ENCODE assay signal across 8 mouse cellular contexts in the genomic region with DNA sequence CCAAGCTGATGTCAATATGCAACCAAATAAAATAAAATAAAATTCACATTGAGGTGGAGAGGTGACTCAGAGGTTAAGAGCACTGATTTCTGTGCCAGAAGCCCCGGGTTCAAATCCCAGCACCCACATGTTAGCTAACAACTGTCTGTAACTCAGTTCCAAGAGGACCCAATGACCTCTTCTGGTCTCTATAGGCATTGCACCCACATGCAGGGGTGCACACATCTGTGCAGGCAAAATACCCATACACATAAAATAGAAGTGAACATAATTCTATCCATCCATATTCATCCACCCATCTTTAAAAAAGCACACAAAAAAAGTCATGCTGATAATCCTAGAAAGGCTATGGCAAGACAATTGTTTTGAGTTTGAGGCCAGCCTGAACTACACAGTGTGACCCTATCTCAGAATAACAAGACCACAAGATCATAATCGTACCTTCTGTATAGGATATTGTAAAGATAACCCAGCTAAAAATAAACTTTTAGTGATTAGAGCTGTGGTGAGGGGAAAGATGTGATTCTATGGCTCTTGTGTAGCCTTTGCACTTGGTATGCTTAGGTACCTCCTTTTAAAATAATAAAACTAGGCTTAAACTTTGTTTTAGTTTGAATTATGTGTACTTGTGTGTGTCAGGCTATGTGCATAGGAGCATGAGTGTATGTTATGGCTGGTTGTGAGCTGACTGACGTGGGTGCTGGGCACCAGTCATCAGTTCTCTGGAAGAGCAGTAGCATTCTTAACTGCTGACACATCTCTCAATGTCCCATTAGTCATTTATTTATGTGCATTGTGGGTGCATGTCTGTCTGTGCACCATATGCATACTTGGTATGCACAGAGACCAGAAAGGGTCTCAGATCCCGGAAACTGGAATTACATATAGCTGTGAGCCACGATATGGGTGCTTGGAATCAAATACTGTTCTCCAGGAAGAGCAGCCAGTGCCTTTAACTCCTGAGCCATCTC. TPM values are rescaled to one million over a fixed set of nuclear protein-coding genes. Genes with fewer than 3 reads are reported as not detected.
DNase-seq lines count a peak whose midpoint lies in the region; ATAC-seq lines count a peak whose summit lies in the region.

No protein-coding gene starts in this region.

- H3K4me3 ChIP-seq in forebrain, embryonic 12.5 days (replicated peaks), result no peak overlapping the region
- H3K4me3 ChIP-seq in forebrain, embryonic 16.5 days (replicated peaks; ENCODE audit: low read length), result no peak overlapping the region
- peak overlapping the region; percentile 91 for H3K4me3 ChIP-seq in megakaryocyte, embryonic 14.5 days (replicated peaks)
- no peak overlapping the region for H3K4me3 ChIP-seq in limb, embryonic 12.5 days (replicated peaks)

- no peaks in the 10 kb centered on the region for H3K9me3 ChIP-seq in forebrain, embryonic 12.5 days
- H3K9me3 ChIP-seq in forebrain, embryonic 16.5 days (ENCODE audit: control insufficient read depth, low read length), result no peaks in the 10 kb centered on the region
- no peaks in the 10 kb centered on the region for H3K9me3 ChIP-seq in megakaryocyte, embryonic 14.5 days
- H3K9me3 ChIP-seq in limb, embryonic 12.5 days, result no peaks in the 10 kb centered on the region

- H3K27ac ChIP-seq in forebrain, embryonic 12.5 days, result peak overlapping the region; percentile 66
- no peak overlapping the region for H3K27ac ChIP-seq in forebrain, embryonic 16.5 days (ENCODE audit: low read length)
- no peak overlapping the region for H3K27ac ChIP-seq in limb, embryonic 12.5 days

- ATAC-seq in forebrain, embryonic 12.5 days (ENCODE audit: low FRiP score), result no peak
- no peak for ATAC-seq in forebrain, embryonic 16.5 days
- no peak for ATAC-seq in megakaryocyte, adult 5-6 weeks (ENCODE audit: poor library complexity, severe bottlenecking)
- no peak for ATAC-seq in limb, embryonic 12.5 days (ENCODE audit: insufficient number of reproducible peaks, insufficient read depth, low FRiP score, low TSS enrichment, low read depth)
- no peak for ATAC-seq in erythroid progenitor cell, adult 5-6 weeks (replicated peaks; ENCODE audit: low FRiP score, poor library complexity, severe bottlenecking)
- no peak for ATAC-seq in CD4-positive, CD25-positive, alpha-beta regulatory T cell, adult 4 months

- H3K4me1 ChIP-seq in forebrain, embryonic 12.5 days, result peaks cover 26% of the 10 kb centered on the region
- peaks cover 9% of the 10 kb centered on the region for H3K4me1 ChIP-seq in forebrain, embryonic 16.5 days (replicated peaks; ENCODE audit: control insufficient read depth, insufficient read depth, low read length)
- H3K4me1 ChIP-seq in megakaryocyte, embryonic 14.5 days, result peaks cover 46% of the 10 kb centered on the region
- H3K4me1 ChIP-seq in limb, embryonic 12.5 days (replicated peaks), result peaks cover 12% of the 10 kb centered on the region

- no peaks in the 10 kb centered on the region for H3K27me3 ChIP-seq in forebrain, embryonic 12.5 days
- no peaks in the 10 kb centered on the region for H3K27me3 ChIP-seq in forebrain, embryonic 16.5 days (replicated peaks; ENCODE audit: control insufficient read depth, insufficient read depth, low read length)
- peaks cover 2% of the 10 kb centered on the region for H3K27me3 ChIP-seq in megakaryocyte, embryonic 14.5 days (replicated peaks)
- H3K27me3 ChIP-seq in limb, embryonic 12.5 days, result no peaks in the 10 kb centered on the region

- WGBS in forebrain, embryonic 12.5 days, result 87% methylated on average over 5 of the region's 5 CpGs
- WGBS in forebrain, embryonic 16.5 days, result 83% methylated on average over 5 of the region's 5 CpGs
- WGBS in limb, embryonic 12.5 days, result 79% methylated on average over 5 of the region's 5 CpGs

- H3K9ac ChIP-seq in forebrain, embryonic 12.5 days, result no peak overlapping the region
- no peak overlapping the region for H3K9ac ChIP-seq in forebrain, embryonic 16.5 days (replicated peaks; ENCODE audit: low read depth, low read length)
- no peak overlapping the region for H3K9ac ChIP-seq in limb, embryonic 12.5 days (replicated peaks)

- H3K36me3 ChIP-seq in forebrain, embryonic 12.5 days (replicated peaks), result peaks cover 26% of the 10 kb centered on the region
- H3K36me3 ChIP-seq in forebrain, embryonic 16.5 days (ENCODE audit: control insufficient read depth, insufficient read depth), result no peaks in the 10 kb centered on the region; the same call in 1 of the 2 replicates
- peaks cover 2% of the 10 kb centered on the region for H3K36me3 ChIP-seq in megakaryocyte, embryonic 14.5 days (replicated peaks; ENCODE audit: low read length)
- H3K36me3 ChIP-seq in limb, embryonic 12.5 days, result peaks cover 2% of the 10 kb centered on the region; the same call in 1 of the 2 replicates

- no peak overlapping the region for H3K4me2 ChIP-seq in forebrain, embryonic 12.5 days
- no peak overlapping the region for H3K4me2 ChIP-seq in forebrain, embryonic 16.5 days (ENCODE audit: low read length)
- H3K4me2 ChIP-seq in limb, embryonic 12.5 days, result peak overlapping the region; percentile 59

- DNase-seq in adrenal gland, postnatal 10 days, result no peak

RNA-seq across cellular contexts. Expression of a gene that starts 3.1 kb away (rescaled TPM):
- polyA plus RNA-seq in forebrain, embryonic 12.5 days (2016; fragmentation: Nextera tagmentation; extraction: Ambion mirVana), result 83.7 and 85.6 TPM in 2 replicates
- 73.1 and 76.2 TPM in 2 replicates for polyA plus RNA-seq in forebrain, embryonic 16.5 days (2015; fragmentation: Nextera tagmentation; extraction: Ambion mirVana)
- 5.3 TPM in 1 of 2 replicates, not detected in the other for polyA plus RNA-seq in megakaryocyte, embryonic 14.5 days (2012; ENCODE audit: insufficient read depth, low replicate concordance)
- 60.7 and 63.5 TPM in 2 replicates for total RNA-seq in megakaryocyte, adult 5-6 weeks (2015)
- 52.0 and 60.3 TPM in 2 replicates for total RNA-seq in megakaryocyte, adult 5-6 weeks (2017)
- 84.0 and 91.3 TPM in 2 replicates for polyA plus RNA-seq in limb, embryonic 12.5 days (2016; fragmentation: Nextera tagmentation; extraction: Ambion mirVana)
- 30.6 and 35.6 TPM in 2 replicates for total RNA-seq in erythroid progenitor cell, adult 5-6 weeks (2015; ENCODE audit: low replicate concordance)
- total RNA-seq in erythroid progenitor cell, adult 5-6 weeks (2017; ENCODE audit: low replicate concordance), result 21.6 and 36.3 TPM in 2 replicates
- 10 to 100 TPM; 68.2 to 75.9 TPM for polyA plus RNA-seq in CD4-positive, CD25-positive, alpha-beta regulatory T cell, adult 4 months (2017; shearing (Covaris generic))
- total RNA-seq in adrenal gland, postnatal 10 days (2021), result 10 to 100 TPM; 57.9 to 61.6 TPM

RNA-seq across cellular contexts. Expression of a gene that starts 38.8 kb away (rescaled TPM):
- 6.3 and 6.9 TPM in 2 replicates for polyA plus RNA-seq in forebrain, embryonic 12.5 days (2016; fragmentation: Nextera tagmentation; extraction: Ambion mirVana)
- polyA plus RNA-seq in forebrain, embryonic 16.5 days (2015; fragmentation: Nextera tagmentation; extraction: Ambion mirVana), result 13.1 and 15.6 TPM in 2 replicates
- polyA plus RNA-seq in megakaryocyte, embryonic 14.5 days (2012; ENCODE audit: insufficient read depth, low replicate concordance), result not detected in 2 replicates
- total RNA-seq in megakaryocyte, adult 5-6 weeks (2015), result not detected in 2 replicates
- not detected in 2 replicates for total RNA-seq in megakaryocyte, adult 5-6 weeks (2017)
- not detected in 2 replicates for polyA plus RNA-seq in limb, embryonic 12.5 days (2016; fragmentation: Nextera tagmentation; extraction: Ambion mirVana)
- not detected in 2 replicates for total RNA-seq in erythroid progenitor cell, adult 5-6 weeks (2015; ENCODE audit: low replicate concordance)
- not detected in 2 replicates for total RNA-seq in erythroid progenitor cell, adult 5-6 weeks (2017; ENCODE audit: low replicate concordance)
- polyA plus RNA-seq in CD4-positive, CD25-positive, alpha-beta regulatory T cell, adult 4 months (2017; shearing (Covaris generic)), result not detected
- total RNA-seq in adrenal gland, postnatal 10 days (2021), result 1 to 10 TPM; 1.2 to 2.4 TPM

Comparison
In these comparisons a context has a peak if more than half of its experiments do, and no peak if none do; other contexts are left out.
1. RNA of a gene that starts 3.1 kb away (polyA plus RNA-seq): 84.0 to 91.3 TPM in limb, embryonic 12.5 days, 83.7 to 85.6 TPM in forebrain, embryonic 12.5 days, 68.2 to 75.9 TPM in CD4-positive, CD25-positive, alpha-beta regulatory T cell, adult 4 months and 73.1 to 76.2 TPM in forebrain, embryonic 16.5 days; 5.3 TPM in megakaryocyte, embryonic 14.5 days; every median in the first group is over 10 times any median in the second.